Mouse (Mus musculus): ENCODE data around the gene Cd27. TPM values are rescaled to one million over a fixed set of nuclear protein-coding genes. Genes with fewer than 3 reads are reported as not detected.
A peak's percentile ranks its signal among the peaks of the same experiment; 100 is the strongest.

Cd27 gene
- polyA plus RNA-seq, 1 experiment from 2014 or later, result 0.91 TPM

DNA sequence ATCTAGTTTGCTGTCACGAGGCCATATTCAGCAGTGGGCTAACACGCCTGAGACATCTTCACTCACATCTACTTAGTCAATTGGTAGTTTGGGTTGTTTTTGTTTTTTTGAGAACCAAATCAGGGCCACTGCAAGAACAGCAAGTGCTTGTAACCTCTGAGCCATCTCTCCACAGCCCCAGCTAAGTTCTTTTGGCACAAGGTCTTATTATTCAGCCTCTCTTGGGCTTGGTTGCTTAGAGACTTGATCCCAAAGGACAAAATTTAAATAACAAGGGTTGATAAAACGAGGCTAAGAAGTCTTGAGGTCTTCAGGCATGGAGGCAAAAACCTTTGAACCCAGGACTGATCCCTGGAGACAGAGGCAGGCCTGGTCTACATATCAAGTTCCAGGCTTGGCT lies 40.5 kb downstream of the Cd27 start:
- no peak for DNase-seq (ENCODE audit: low spot score)
- H3K27ac ChIP-seq (replicated peaks), result no peak overlapping the region
- no peak for ATAC-seq (ENCODE audit: low FRiP score, low TSS enrichment)
- no peaks in the 10 kb centered on the region for H3K36me3 ChIP-seq (ENCODE audit: control insufficient read depth, insufficient read depth, low read length)
- no peaks in the 10 kb centered on the region for H3K9me3 ChIP-seq (ENCODE audit: control insufficient read depth, low read length)
- no peak overlapping the region for H3K9ac ChIP-seq (ENCODE audit: low read length)
- TF ChIP-seq CTCF (IDR thresholded peaks at IDR 0.05; ENCODE audit: low read depth), result no peak
- no peak for TF ChIP-seq EP300 (optimal IDR thresholded peaks at IDR 0.05)
- no peaks in the 10 kb centered on the region for H3K27me3 ChIP-seq (ENCODE audit: control insufficient read depth, insufficient read depth, low read length)
- no peak overlapping the region for H3K4me3 ChIP-seq (ENCODE audit: low read depth, low read length)
- WGBS, result 69% methylated on average over 3 of the region's 3 CpGs
- H3K4me2 ChIP-seq (replicated peaks; ENCODE audit: low read depth), result no peak overlapping the region
- 0 out of 2 replicates have a peak, but pooled peaks cover 3% of the 10 kb centered on the region for H3K4me1 ChIP-seq (replicated peaks; ENCODE audit: control insufficient read depth, insufficient read depth)

DNA sequence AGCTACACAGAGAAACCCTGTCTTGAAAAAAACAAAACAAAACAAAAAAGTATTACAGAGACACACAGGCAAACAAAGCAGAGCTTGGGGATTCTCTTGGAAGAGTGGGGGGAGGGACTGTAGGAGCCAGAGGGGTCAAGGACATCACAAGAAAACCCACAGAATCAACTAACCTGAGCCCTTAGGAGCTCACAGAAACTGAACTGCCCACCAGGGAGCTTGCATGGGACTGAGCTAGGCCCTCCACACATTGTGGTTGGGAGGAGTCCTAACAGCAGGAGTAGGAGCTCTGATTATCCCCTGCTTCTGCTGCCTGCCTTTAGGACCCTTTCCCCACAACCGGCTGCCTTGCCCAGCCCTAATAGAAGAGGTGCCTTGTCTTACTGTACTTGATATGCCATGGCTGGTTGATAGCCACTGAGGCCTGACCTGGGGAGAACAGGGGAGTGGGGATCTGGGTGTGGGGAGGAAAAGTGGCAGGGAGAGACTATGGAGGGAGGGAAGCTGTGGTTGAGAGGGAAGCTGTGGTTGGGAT lies 41.2 kb downstream of the Cd27 start:
- Histone ChIP-seq H3K4me1 (replicated peaks; ENCODE audit: control insufficient read depth, insufficient read depth) (0 out of 2 replicates have a peak, but pooled peaks cover 3% of the 10 kb centered on the region), H3K36me3 (ENCODE audit: control insufficient read depth, insufficient read depth, low read length) (no peaks in the 10 kb centered on the region), H3K9me3 (ENCODE audit: control insufficient read depth, low read length) (no peaks in the 10 kb centered on the region), H3K27ac (replicated peaks) (no peak overlapping the region), H3K27me3 (ENCODE audit: control insufficient read depth, insufficient read depth, low read length) (no peaks in the 10 kb centered on the region), H3K4me2 (replicated peaks; ENCODE audit: low read depth) (no peak overlapping the region), H3K9ac (ENCODE audit: low read length) (no peak overlapping the region), H3K4me3 (ENCODE audit: low read depth, low read length) (no peak overlapping the region)
- ATAC-seq (ENCODE audit: low FRiP score, low TSS enrichment), result no peak
- DNase-seq (ENCODE audit: low spot score), result no peak
- 38% methylated on average over 1 of the region's 1 CpGs for WGBS
- TF ChIP-seq EP300 (optimal IDR thresholded peaks at IDR 0.05) (no peak), CTCF (IDR thresholded peaks at IDR 0.05; ENCODE audit: low read depth) (no peak)

DNA sequence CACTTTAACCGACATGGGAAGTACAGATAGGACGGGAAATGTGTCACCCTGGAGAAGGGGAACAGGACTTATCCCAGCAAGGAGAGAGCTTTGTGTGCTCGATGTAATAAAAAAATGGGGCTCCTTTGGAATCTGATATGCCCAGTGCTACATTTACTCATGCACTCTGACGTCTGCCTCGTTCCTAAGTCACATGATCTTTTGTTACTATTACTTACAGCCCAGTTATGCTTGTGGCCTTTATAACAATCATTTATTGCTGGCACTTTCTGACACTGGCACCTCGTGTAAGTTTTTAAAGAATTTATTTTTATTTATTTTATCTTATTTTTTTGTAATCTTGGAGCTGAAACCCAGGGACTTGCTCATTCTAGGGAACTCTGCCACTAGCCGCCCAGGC lies 43.4 kb downstream of the Cd27 start:
- WGBS, result 49% methylated on average over 7 of the region's 7 CpGs
- DNase-seq (ENCODE audit: low spot score), result no peak

DNA sequence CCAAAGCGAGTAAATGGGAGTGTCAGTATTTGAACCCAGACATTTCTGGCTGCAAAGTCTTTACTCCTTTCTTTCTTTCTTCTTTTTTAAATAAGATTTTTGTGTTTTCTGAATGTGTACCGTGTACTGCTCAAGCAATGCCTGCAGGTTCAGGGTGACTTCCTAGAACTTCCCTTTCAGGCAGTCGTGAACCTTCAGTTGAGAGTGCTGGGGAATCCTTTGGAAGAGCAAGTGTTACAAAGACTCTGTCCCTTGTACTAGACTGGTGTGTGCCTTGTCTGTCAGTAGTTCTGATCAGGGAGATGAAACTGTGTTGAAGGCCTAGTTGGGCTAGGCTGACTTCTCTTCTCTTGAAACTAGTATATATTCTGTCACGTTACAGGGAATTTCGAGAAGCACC lies 44.0 kb downstream of the Cd27 start:
- DNase-seq (ENCODE audit: low spot score) (no peak), ATAC-seq (ENCODE audit: low FRiP score, low TSS enrichment) (no peak)
- Histone ChIP-seq H3K27ac (replicated peaks) (peak overlapping the region; percentile 97), H3K27me3 (ENCODE audit: control insufficient read depth, insufficient read depth, low read length) (no peaks in the 10 kb centered on the region), H3K9ac (ENCODE audit: low read length) (peak overlapping the region; percentile 73), H3K4me2 (replicated peaks; ENCODE audit: low read depth) (peak overlapping the region; percentile 77), H3K36me3 (ENCODE audit: control insufficient read depth, insufficient read depth, low read length) (0 out of 2 replicates have a peak, but pooled peaks cover 2% of the 10 kb centered on the region), H3K4me3 (ENCODE audit: low read depth, low read length) (peak overlapping the region; percentile 65), H3K9me3 (ENCODE audit: control insufficient read depth, low read length) (no peaks in the 10 kb centered on the region), H3K4me1 (replicated peaks; ENCODE audit: control insufficient read depth, insufficient read depth) (0 out of 2 replicates have a peak, but pooled peaks cover 3% of the 10 kb centered on the region)
- TF ChIP-seq EP300 (optimal IDR thresholded peaks at IDR 0.05) (no peak), CTCF (IDR thresholded peaks at IDR 0.05; ENCODE audit: low read depth) (no peak)
- WGBS, result 38% methylated on average over 5 of the region's 5 CpGs

More for the DNA sequence above, 43.4 kb downstream of the Cd27 start:
- Histone ChIP-seq H3K4me2 (replicated peaks; ENCODE audit: low read depth) (no peak overlapping the region), H3K27me3 (ENCODE audit: control insufficient read depth, insufficient read depth, low read length) (no peaks in the 10 kb centered on the region), H3K27ac (replicated peaks) (no peak overlapping the region), H3K4me1 (replicated peaks; ENCODE audit: control insufficient read depth, insufficient read depth) (0 out of 2 replicates have a peak, but pooled peaks cover 3% of the 10 kb centered on the region), H3K9ac (ENCODE audit: low read length) (no peak overlapping the region), H3K36me3 (ENCODE audit: control insufficient read depth, insufficient read depth, low read length) (no peaks in the 10 kb centered on the region), H3K9me3 (ENCODE audit: control insufficient read depth, low read length) (no peaks in the 10 kb centered on the region), H3K4me3 (ENCODE audit: low read depth, low read length) (no peak overlapping the region)
- ATAC-seq (ENCODE audit: low FRiP score, low TSS enrichment), result no peak
- TF ChIP-seq CTCF (IDR thresholded peaks at IDR 0.05; ENCODE audit: low read depth) (no peak), EP300 (optimal IDR thresholded peaks at IDR 0.05) (no peak)

DNA sequence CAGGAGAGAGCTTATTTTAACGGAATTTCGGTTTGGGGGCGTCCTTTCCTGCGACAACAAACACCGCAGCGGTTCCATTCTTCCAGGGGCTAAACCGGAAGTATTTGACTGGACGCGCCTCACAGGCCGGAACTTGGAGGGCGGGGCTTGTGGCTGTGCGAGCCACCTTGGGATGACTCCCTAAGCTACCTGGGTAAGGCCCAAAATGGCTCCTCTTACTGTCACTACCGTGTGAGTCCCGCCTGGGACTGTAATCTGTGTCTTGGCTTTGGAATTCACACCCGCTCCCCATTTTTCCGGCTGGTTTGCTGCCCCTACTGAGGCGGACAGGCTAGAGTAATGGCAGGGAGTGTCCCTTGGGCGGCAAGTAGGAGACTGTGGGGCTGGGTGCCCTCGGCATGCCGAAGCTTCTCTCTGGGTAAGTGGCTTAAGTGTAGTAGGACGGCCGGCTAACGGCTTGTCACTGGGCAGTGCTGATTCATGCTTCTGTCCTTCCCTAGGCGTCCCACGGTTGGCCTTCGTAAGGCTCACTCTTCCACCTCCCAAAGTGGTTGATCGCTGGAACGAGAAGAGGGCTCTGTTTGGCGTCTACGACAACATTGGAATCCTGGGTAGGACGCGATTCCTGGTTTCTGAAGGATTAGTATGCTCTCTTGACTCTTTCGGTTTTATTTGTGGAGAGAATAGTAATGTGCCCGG lies 44.6 kb downstream of the Cd27 start:
- peak overlapping the region; percentile 97 for H3K27ac ChIP-seq (replicated peaks)
- peak; percentile 95 for ATAC-seq (ENCODE audit: low FRiP score, low TSS enrichment)
- peak overlapping the region; percentile 65 for H3K4me3 ChIP-seq (ENCODE audit: low read depth, low read length)
- DNase-seq (ENCODE audit: low spot score), result peak; percentile 94
- H3K9me3 ChIP-seq (ENCODE audit: control insufficient read depth, low read length), result no peaks in the 10 kb centered on the region
- H3K9ac ChIP-seq (ENCODE audit: low read length), result peak overlapping the region; percentile 73
- H3K4me1 ChIP-seq (replicated peaks; ENCODE audit: control insufficient read depth, insufficient read depth), result 0 out of 2 replicates have a peak, but pooled peaks cover 3% of the 10 kb centered on the region
- H3K4me2 ChIP-seq (replicated peaks; ENCODE audit: low read depth), result peak overlapping the region; percentile 77
- under 1% methylated on average over 34 of the region's 34 CpGs for WGBS
- no peak for TF ChIP-seq EP300 (optimal IDR thresholded peaks at IDR 0.05)
- no peaks in the 10 kb centered on the region for H3K27me3 ChIP-seq (ENCODE audit: control insufficient read depth, insufficient read depth, low read length)
- 0 out of 2 replicates have a peak, but pooled peaks cover 3% of the 10 kb centered on the region for H3K36me3 ChIP-seq (ENCODE audit: control insufficient read depth, insufficient read depth, low read length)

All from stomach, postnatal 0 days (tissue).